Mouse (Mus musculus): ENCODE data around the gene Cxadr. TPM values are rescaled to one million over a fixed set of nuclear protein-coding genes. Genes with fewer than 3 reads are reported as not detected.

Gene Cxadr
- total and polyA plus RNA-seq, 3 experiments = 0.33 TPM; not detected in 2

DNA sequence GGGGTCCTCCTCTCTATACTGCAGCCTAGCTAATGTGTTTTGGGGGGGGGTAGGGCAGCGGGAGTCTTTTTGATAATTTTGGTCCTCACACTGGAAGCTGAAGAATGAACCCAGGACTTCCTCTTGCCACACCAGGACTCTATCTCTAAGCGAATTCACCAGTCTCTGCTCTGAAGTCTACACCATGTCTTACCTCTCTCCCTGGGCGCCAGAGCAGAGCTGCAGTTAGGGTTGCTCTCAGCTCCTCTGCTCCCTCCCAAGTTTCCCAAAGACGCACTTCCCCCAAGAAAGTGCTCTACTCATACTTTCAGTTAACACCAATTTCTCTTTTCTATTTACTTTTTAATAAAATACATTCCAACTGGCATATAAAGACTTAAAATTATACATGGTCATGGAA, 23.7 kb upstream of the Cxadr start:
- Histone ChIP-seq H3K27me3 (ENCODE audit: control insufficient read depth in 1 of 2, insufficient read depth in 2 of 2, low read length in 2 of 2) (no peaks in the 10 kb centered on the region), H3K27ac (ENCODE audit: control insufficient read depth, low read depth, low read length) (no peak overlapping the region), H3K36me3 (ENCODE audit: control insufficient read depth in 1 of 2, insufficient read depth in 2 of 2, low read length in 2 of 2) (no peaks in the 10 kb centered on the region), H3K9me3 (replicated peaks; ENCODE audit: insufficient read depth, low read length) (no peaks in the 10 kb centered on the region), H3K79me2 (ENCODE audit: control insufficient read depth, insufficient read depth, low read length, poor library complexity) (no peaks in the 10 kb centered on the region), H3K4me3 (ENCODE audit: control insufficient read depth in 1 of 2, insufficient read depth in 1 of 2, low read depth in 2 of 2, low read length in 2 of 2) (no peak overlapping the region), H3K9ac (ENCODE audit: control insufficient read depth, low read depth, low read length, poor library complexity, severe bottlenecking) (no peak overlapping the region), H3K4me1 (ENCODE audit: control insufficient read depth in 1 of 2, insufficient read depth in 2 of 2, low read length in 2 of 2) (no peaks in the 10 kb centered on the region)
- TF ChIP-seq MAZ (IDR thresholded peaks at IDR 0.05; ENCODE audit: low read depth, low read length) (no peak), ELF1 (IDR thresholded peaks at IDR 0.05; ENCODE audit: low read depth, low read length) (no peak), NRF1 (IDR thresholded peaks at IDR 0.05; ENCODE audit: insufficient read depth, low read depth, low read length, poor library complexity, severe bottlenecking) (no peak), UBTF (IDR thresholded peaks at IDR 0.05; ENCODE audit: borderline replicate concordance, insufficient read depth, low read depth, low read length) (no peak), MXI1 (IDR thresholded peaks at IDR 0.05; ENCODE audit: low read depth, low read length) (no peak), ZMIZ1 (IDR thresholded peaks at IDR 0.05; ENCODE audit: low read depth, low read length) (no peak), SMC3 (IDR thresholded peaks at IDR 0.05; ENCODE audit: low read depth, low read length) (no peak), TAL1 (IDR thresholded peaks at IDR 0.05; ENCODE audit: low read length) (no peak), CHD2 (IDR thresholded peaks at IDR 0.05; ENCODE audit: low read length) (no peak), RAD21 (IDR thresholded peaks at IDR 0.05; ENCODE audit: low read depth, low read length) (no peak), KAT2A (conservative IDR thresholded peaks at IDR 0.05; ENCODE audit: low read depth, low read length) (no peak), ETS1 (IDR thresholded peaks at IDR 0.05; ENCODE audit: low read depth, low read length) (no peak), TBP (IDR thresholded peaks at IDR 0.05; ENCODE audit: low read depth, low read length) (no peak)
- DNase-seq (ENCODE audit: low read depth, low spot score) = no peak

GRCm38 (mm10) chr16:78280093-78280881, 21.0 kb upstream of the Cxadr start:
- Histone ChIP-seq H3K9ac (ENCODE audit: control insufficient read depth, low read depth, low read length, poor library complexity, severe bottlenecking) (no peak overlapping the region), H3K79me2 (ENCODE audit: control insufficient read depth, insufficient read depth, low read length, poor library complexity) (no peaks in the 10 kb centered on the region), H3K27me3 (ENCODE audit: control insufficient read depth in 1 of 2, insufficient read depth in 2 of 2, low read length in 2 of 2) (no peaks in the 10 kb centered on the region), H3K9me3 (replicated peaks; ENCODE audit: insufficient read depth, low read length) (no peaks in the 10 kb centered on the region), H3K36me3 (ENCODE audit: control insufficient read depth in 1 of 2, insufficient read depth in 2 of 2, low read length in 2 of 2) (no peaks in the 10 kb centered on the region), H3K4me3 (ENCODE audit: control insufficient read depth in 1 of 2, insufficient read depth in 1 of 2, low read depth in 2 of 2, low read length in 2 of 2) (no peak overlapping the region), H3K27ac (ENCODE audit: control insufficient read depth, low read depth, low read length) (no peak overlapping the region), H3K4me1 (ENCODE audit: control insufficient read depth in 1 of 2, insufficient read depth in 2 of 2, low read length in 2 of 2) (no peaks in the 10 kb centered on the region)
- no peak for TF ChIP-seq POLR2AphosphoS2 (IDR thresholded peaks at IDR 0.05; ENCODE audit: low read length)
- TF ChIP-seq USF1 (IDR thresholded peaks at IDR 0.05; ENCODE audit: low read depth, low read length) = no peak
- no peak for TF ChIP-seq MYC (IDR thresholded peaks at IDR 0.05; ENCODE audit: low read depth, low read length)
- no peak for TF ChIP-seq NRF1 (IDR thresholded peaks at IDR 0.05; ENCODE audit: insufficient read depth, low read depth, low read length, poor library complexity, severe bottlenecking)
- TF ChIP-seq TCF12 (IDR thresholded peaks at IDR 0.05; ENCODE audit: low read depth, low read length) = no peak
- TF ChIP-seq MAX (IDR thresholded peaks at IDR 0.05; ENCODE audit: low read length) = no peak
- TF ChIP-seq MAZ (IDR thresholded peaks at IDR 0.05; ENCODE audit: low read depth, low read length) = no peak
- no peak for TF ChIP-seq ZC3H11A (IDR thresholded peaks at IDR 0.05; ENCODE audit: low read depth, low read length)
- no peak for TF ChIP-seq HCFC1 (IDR thresholded peaks at IDR 0.05; ENCODE audit: low read depth, low read length)
- no peak for TF ChIP-seq MXI1 (IDR thresholded peaks at IDR 0.05; ENCODE audit: low read depth, low read length)
- TF ChIP-seq SMC3 (IDR thresholded peaks at IDR 0.05; ENCODE audit: low read depth, low read length) = no peak
- no peak for TF ChIP-seq MAFK (IDR thresholded peaks at IDR 0.05; ENCODE audit: borderline replicate concordance, low read depth, low read length)
- no peak for TF ChIP-seq UBTF (IDR thresholded peaks at IDR 0.05; ENCODE audit: borderline replicate concordance, insufficient read depth, low read depth, low read length)
- TF ChIP-seq MEF2A (IDR thresholded peaks at IDR 0.05; ENCODE audit: extremely low read depth, insufficient replicate concordance, low read depth, low read length, poor library complexity, severe bottlenecking) = no peak
- TF ChIP-seq MYB (IDR thresholded peaks at IDR 0.05; ENCODE audit: low read depth, low read length) = no peak
- no peak for TF ChIP-seq GABPA (IDR thresholded peaks at IDR 0.05; ENCODE audit: low read depth, low read length)
- no peak for TF ChIP-seq ETS1 (IDR thresholded peaks at IDR 0.05; ENCODE audit: low read depth, low read length)
- DNase-seq (ENCODE audit: low read depth, low spot score) = no peak
